Comparison of ENCODE assay signal across 20 mouse cellular contexts in genomic region chr7:129169971-129170370, GRCm38 (mm10).
DNase-seq lines count a peak whose midpoint lies in the region; ATAC-seq lines count a peak whose summit lies in the region.
"Had no signal": no experiment of that assay in that cellular context is flagged by ENCODE, and none has a peak within 500 bp of the region (broad histone marks: within the 10 kb centered on the region; RNA-seq: fewer than 3 reads in every experiment).

No protein-coding gene starts in this region.

- ATAC-seq in megakaryocyte, adult 5-6 weeks (ENCODE audit: poor library complexity, severe bottlenecking) = no peak
- ATAC-seq: activated CD4-positive, CD25-positive, alpha-beta regulatory T cell, adult 4 months; forebrain, postnatal 0 days; hindbrain, embryonic 16.5 days had no signal

- peak; percentile 8 to 39 for DNase-seq in left cerebral cortex, adult 18-20 months (ENCODE audit: low spot score in 2 of 2)
- DNase-seq in left cerebral cortex, adult 11 months (ENCODE audit: low spot score) = no peak
- peak; percentile 17 to 57 for DNase-seq in frontal cortex, adult 2 months (ENCODE audit: extremely low spot score in 1 of 2, low spot score in 1 of 2)
- peak; percentile 13 to 57 for DNase-seq in layer of hippocampus, adult 18-20 months (ENCODE audit: low spot score in 2 of 2)
- peak; percentile 5 to 7 for DNase-seq in layer of hippocampus, postnatal 36 days
- DNase-seq in spleen, adult 18-20 months = no peak
- DNase-seq in retina, embryonic 14.5 days (ENCODE audit: low spot score) = no peak
- DNase-seq: adrenal gland, postnatal 36 days; cerebellum, adult 2 months; cerebellum, postnatal 36 days; forebrain, postnatal 0 days; gastrocnemius, postnatal 25 days; kidney, adult 2 months; kidney, postnatal 14 days; lung, adult 2 months; lung, postnatal 36 days; thymus, postnatal 25 days had no signal

Comparison
In these comparisons a context has a peak if more than half of its experiments do, and no peak if none do; other contexts are left out.
1. DNase-seq: peak in left cerebral cortex, adult 18-20 months (2 of 2), frontal cortex, adult 2 months (2 of 2), layer of hippocampus, adult 18-20 months (2 of 2) and layer of hippocampus, postnatal 36 days (2 of 2); none in left cerebral cortex, adult 11 months (single experiment), spleen, adult 18-20 months (0 of 2) and retina, embryonic 14.5 days (single experiment).